Mouse (Mus musculus) A20 (cell line): ENCODE measurements around the gene Ajap1.

Source experiments
- DNase-seq: peaks from one replicate; pipeline ENCODE4 v3.0.0-alpha.2; 2011; ENCODE audit warnings: low read depth, low spot score

Ajap1 gene

GRCm38 (mm10) chr4:153358243-153358550, 124.4 kb downstream of the Ajap1 start:
- no peak for DNase-seq

- DNase-seq: no peak
These were observed 124.9 kb downstream of the Ajap1 start for GRCm38 (mm10) chr4:153357539-153358242.

GRCm38 (mm10) chr4:153356236-153356635, 126.4 kb downstream of the Ajap1 start:
- DNase-seq: no peak

GRCm38 (mm10) chr4:153344999-153345398, 137.6 kb downstream of the Ajap1 start:
- DNase-seq: no peak

GRCm38 (mm10) chr4:153340887-153341286, 141.7 kb downstream of the Ajap1 start:
- DNase-seq: no peak

- DNase-seq: no peak
These were observed 147.3 kb downstream of the Ajap1 start for GRCm38 (mm10) chr4:153335301-153335799.

- no peak for DNase-seq
These were observed 154.8 kb downstream of the Ajap1 start for GRCm38 (mm10) chr4:153327809-153328208.
